Mouse (Mus musculus) kidney, embryonic 16.5 days (tissue): ENCODE results near the gene Rps9. TPM values are rescaled to one million over a fixed set of nuclear protein-coding genes. Genes with fewer than 3 reads are reported as not detected.

Experiments
- ATAC-seq: fragments of 200-750 bp; cut with Nextera tagmentation; 2 replicates; pipeline ENCODE4 v1.8.0; 2017; ENCODE audit warnings: moderate TSS enrichment; ENCODE audit not compliant: low FRiP score, low TSS enrichment
- H3K27ac ChIP-seq: fragments of 300-500 bp; sonication (generic); 2 replicates; pipeline ENCODE4 v1.5.1; 2014; ENCODE audit warnings: low read length
- H3K27me3 ChIP-seq: fragments of 300-500 bp; sonication (generic); 2 replicates; pipeline ENCODE4 v1.6.1; 2014; ENCODE audit warnings: low read length, control low read depth, mixed read lengths; ENCODE audit not compliant: insufficient read depth
- H3K36me3 ChIP-seq: fragments of 300-500 bp; sonication (generic); 2 replicates; pipeline ENCODE4 v1.6.1; 2014; ENCODE audit warnings: low read length, control low read depth, mixed read lengths; ENCODE audit not compliant: insufficient read depth
- H3K4me1 ChIP-seq: fragments of 300-500 bp; sonication (generic); 2 replicates; pipeline ENCODE4 v1.6.1; 2014; ENCODE audit warnings: low read length, control low read depth, mixed read lengths; ENCODE audit not compliant: insufficient read depth
- H3K4me2 ChIP-seq: fragments of 300-500 bp; sonication (generic); replicated peaks from 2 replicates; pipeline ENCODE4 v1.6.1; 2014; ENCODE audit warnings: low read depth, low read length
- H3K4me3 ChIP-seq: fragments of 300-500 bp; sonication (generic); 2 replicates; pipeline ENCODE4 v1.5.1; 2014; ENCODE audit warnings: mild to moderate bottlenecking, low read length
- H3K9ac ChIP-seq: fragments of 300-500 bp; sonication (generic); replicated peaks from 2 replicates; pipeline ENCODE4 v1.6.1; 2014; ENCODE audit warnings: low read length
- H3K9me3 ChIP-seq: fragments of 300-500 bp; sonication (generic); 2 replicates; pipeline ENCODE4 v1.6.1; 2016; ENCODE audit warnings: low read length, control low read depth
- WGBS: fragments of 180-500 bp; shearing (Covaris S2); extraction: QIAGEN DNeasy Blood & Tissue Kit; methylation state at CpG from one replicate; pipeline ENCODE4 v1.1.7; 2014; 5-methylcytosine and 5-hydroxymethylcytosine counted together
- polyA plus RNA-seq: library from polyadenylated mRNA; unstranded; fragments of >200 nt; fragmentation: Nextera tagmentation; extraction: Ambion mirVana; gene quantifications from 2 replicates; pipeline ENCODE4 v1.2.1, GENCODE M21; 2015

Rps9 gene
- 1,357 and 1,383 TPM in 2 replicates for polyA plus RNA-seq

- H3K36me3 ChIP-seq = peaks cover 54% of the 10 kb centered on the region
- peak within 1 kb of the TSS; percentile 95 for H3K4me2 ChIP-seq
- peak within 1 kb of the TSS; percentile 89 for H3K4me3 ChIP-seq
- no peaks in the 10 kb centered on the region for H3K27me3 ChIP-seq
- H3K9ac ChIP-seq = peak within 1 kb of the TSS; percentile 96
- peak within 1 kb of the TSS; percentile 97 for H3K27ac ChIP-seq
- no peaks in the 10 kb centered on the region for H3K9me3 ChIP-seq
- H3K4me1 ChIP-seq = peaks cover 21% of the 10 kb centered on the region
- peak; percentile 93 for ATAC-seq
- 1% methylated on average over 42 of the region's 42 CpGs for WGBS
These were observed at the start of gene Rps9 for GRCm38 (mm10) chr7:3703879-3704441. Rps9 (plus strand) TSS chr7:3703993.

- no peak overlapping the region for H3K9ac ChIP-seq
- no peaks in the 10 kb centered on the region for H3K9me3 ChIP-seq
- no peaks in the 10 kb centered on the region for H3K27me3 ChIP-seq
- H3K4me1 ChIP-seq = no peaks in the 10 kb centered on the region
- peaks cover 96% of the 10 kb centered on the region for H3K36me3 ChIP-seq
- H3K4me3 ChIP-seq = no peak overlapping the region
- 89% methylated on average over 4 of the region's 4 CpGs for WGBS
- no peak overlapping the region for H3K4me2 ChIP-seq
- no peak for ATAC-seq
- no peak overlapping the region for H3K27ac ChIP-seq
These were observed 46.8 kb upstream of the Rps9 start for GRCm38 (mm10) chr7:3656966-3657365.

- Histone ChIP-seq H3K4me2 (no peak overlapping the region), H3K9ac (no peak overlapping the region), H3K4me3 (no peak overlapping the region), H3K9me3 (no peaks in the 10 kb centered on the region), H3K27ac (no peak overlapping the region), H3K4me1 (peaks cover 2% of the 10 kb centered on the region), H3K36me3 (peaks cover 91% of the 10 kb centered on the region), H3K27me3 (no peaks in the 10 kb centered on the region)
- 90% methylated on average over 14 of the region's 14 CpGs for WGBS
- no peak for ATAC-seq
These were observed 45.2 kb upstream of the Rps9 start for GRCm38 (mm10) chr7:3658578-3658977.

GRCm38 (mm10) chr7:3664524-3665214, 39.1 kb upstream of the Rps9 start:
- H3K27ac ChIP-seq = peak overlapping the region; percentile 90
- H3K9ac ChIP-seq = peak overlapping the region; percentile 82
- peaks cover 17% of the 10 kb centered on the region for H3K4me1 ChIP-seq
- H3K4me3 ChIP-seq = peak overlapping the region; percentile 75
- ATAC-seq = peak; percentile 40
- H3K9me3 ChIP-seq = no peaks in the 10 kb centered on the region
- H3K27me3 ChIP-seq = no peaks in the 10 kb centered on the region
- H3K36me3 ChIP-seq = peaks cover 30% of the 10 kb centered on the region
- peak overlapping the region; percentile 72 for H3K4me2 ChIP-seq
- WGBS = 25% methylated on average over 15 of the region's 15 CpGs

- Histone ChIP-seq H3K4me2 (peak within 1 kb of the TSS; percentile 74), H3K36me3 (peaks cover 22% of the 10 kb centered on the region), H3K27ac (peak within 1 kb of the TSS; percentile 90), H3K9me3 (no peaks in the 10 kb centered on the region), H3K4me3 (peak within 1 kb of the TSS; percentile 75), H3K4me1 (peaks cover 17% of the 10 kb centered on the region), H3K27me3 (no peaks in the 10 kb centered on the region), H3K9ac (peak within 1 kb of the TSS; percentile 82)
- WGBS = 4% methylated on average over 45 of the region's 45 CpGs
- peak; percentile 99 for ATAC-seq
These were observed 38.3 kb upstream of the Rps9 start, which contains the start of gene Leng1 for GRCm38 (mm10) chr7:3665215-3666114. Leng1 (minus strand) TSS chr7:3665840.

- no peak for ATAC-seq
- 20% methylated on average over 14 of the region's 14 CpGs for WGBS
- 0 out of 2 replicates have a peak overlapping the region, but pooled peaks have one; percentile 28 for H3K9ac ChIP-seq
These were observed 36.8 kb upstream of the Rps9 start for GRCm38 (mm10) chr7:3666921-3667391.

GRCm38 (mm10) chr7:3674507-3675227, 29.1 kb upstream of the Rps9 start:
- Histone ChIP-seq H3K4me1 (no peaks in the 10 kb centered on the region), H3K27ac (no peak overlapping the region), H3K27me3 (no peaks in the 10 kb centered on the region), H3K9me3 (no peaks in the 10 kb centered on the region), H3K36me3 (0 out of 2 replicates have a peak, but pooled peaks cover 4% of the 10 kb centered on the region), H3K9ac (no peak overlapping the region), H3K4me3 (no peak overlapping the region), H3K4me2 (no peak overlapping the region)
- WGBS = 80% methylated on average over 10 of the region's 10 CpGs
- ATAC-seq = peak; percentile 91

More at GRCm38 (mm10) chr7:3666921-3667391, 36.8 kb upstream of the Rps9 start:
- peaks cover 11% of the 10 kb centered on the region for H3K36me3 ChIP-seq
- no peaks in the 10 kb centered on the region for H3K9me3 ChIP-seq
- H3K4me1 ChIP-seq = peaks cover 17% of the 10 kb centered on the region
- H3K27ac ChIP-seq = no peak overlapping the region
- H3K4me3 ChIP-seq = peak overlapping the region; percentile 7; the same call in 1 of the 2 replicates
- peak overlapping the region; percentile 37 for H3K4me2 ChIP-seq
- H3K27me3 ChIP-seq = no peaks in the 10 kb centered on the region

GRCm38 (mm10) chr7:3675228-3675548, 28.6 kb upstream of the Rps9 start:
- H3K9me3 ChIP-seq = no peaks in the 10 kb centered on the region
- H3K4me3 ChIP-seq = no peak overlapping the region
- no peak overlapping the region for H3K9ac ChIP-seq
- WGBS = 76% methylated on average over 3 of the region's 3 CpGs
- H3K4me2 ChIP-seq = no peak overlapping the region
- H3K27ac ChIP-seq = no peak overlapping the region
- no peaks in the 10 kb centered on the region for H3K27me3 ChIP-seq
- ATAC-seq = no peak
- H3K4me1 ChIP-seq = no peaks in the 10 kb centered on the region
- 0 out of 2 replicates have a peak, but pooled peaks cover 4% of the 10 kb centered on the region for H3K36me3 ChIP-seq

- Histone ChIP-seq H3K4me2 (no peak overlapping the region), H3K9me3 (no peaks in the 10 kb centered on the region), H3K9ac (peak overlapping the region; percentile 37; the same call in 1 of the 2 replicates), H3K36me3 (0 out of 2 replicates have a peak, but pooled peaks cover 4% of the 10 kb centered on the region), H3K4me1 (no peaks in the 10 kb centered on the region), H3K4me3 (no peak overlapping the region), H3K27ac (no peak overlapping the region), H3K27me3 (no peaks in the 10 kb centered on the region)
- 87% methylated on average over 12 of the region's 12 CpGs for WGBS
- no peak for ATAC-seq
These were observed 27.4 kb upstream of the Rps9 start for GRCm38 (mm10) chr7:3676371-3676770.
